In the genomic region with DNA sequence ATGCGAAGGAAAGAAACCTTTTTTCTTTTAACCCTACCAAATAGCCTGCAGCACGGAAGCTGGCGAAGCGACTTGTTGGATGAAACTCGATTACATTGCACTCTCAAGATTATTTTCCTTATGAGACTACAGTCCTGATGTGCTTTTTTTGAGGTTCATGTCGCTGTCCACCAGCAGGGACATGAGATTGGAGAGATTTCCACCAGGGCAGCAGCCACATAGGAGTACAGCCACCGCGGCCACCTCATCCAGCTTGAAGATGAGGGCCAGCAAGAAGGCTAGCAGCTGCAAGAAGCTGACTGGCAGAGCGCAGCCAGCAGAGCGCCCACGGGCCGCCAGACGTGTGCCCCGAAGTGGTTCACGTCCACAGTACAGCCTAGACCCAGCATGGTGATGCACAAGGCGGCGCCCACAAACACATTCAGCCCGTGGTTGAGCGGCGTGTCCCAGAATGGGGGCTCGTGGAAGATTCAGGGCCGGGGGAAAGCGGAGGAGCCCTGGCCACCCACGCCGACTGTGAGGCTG, we compare ENCODE assay signal across 9 mouse cellular contexts. TPM values are rescaled to one million over a fixed set of nuclear protein-coding genes. Genes with fewer than 3 reads are reported as not detected.
A peak's percentile ranks its signal among the peaks of the same experiment; 100 is the strongest.
DNase-seq lines count a peak whose midpoint lies in the region; ATAC-seq and TF ChIP-seq lines count a peak whose summit lies in the region.
"Not testable (repeated sequence)": the region's sequence is repeated elsewhere in the genome, so short reads cannot be mapped to it uniquely, and the experiment has no call there.
"Had no signal": no experiment of that assay in that cellular context is flagged by ENCODE, and none has a peak within 500 bp of the region (broad histone marks: within the 10 kb centered on the region; RNA-seq: fewer than 3 reads in every experiment).

No protein-coding gene starts in this region.

- not testable (repeated sequence) for H3K4me1 ChIP-seq in forebrain, embryonic 14.5 days (ENCODE audit: control insufficient read depth, insufficient read depth, low read length); heart, embryonic 16.5 days (ENCODE audit: control insufficient read depth, insufficient read depth, low read length); intestine, embryonic 15.5 days (replicated peaks); limb, embryonic 14.5 days (ENCODE audit: control insufficient read depth, insufficient read depth, low read length); megakaryocyte, embryonic 14.5 days; neural tube, embryonic 12.5 days; testis, adult 2 months (ENCODE audit: control insufficient read depth, insufficient read depth, low read length)

- not testable (repeated sequence) for TF ChIP-seq POLR2A in limb, embryonic 14.5 days (IDR thresholded peaks at IDR 0.05; ENCODE audit: borderline replicate concordance, extremely low read depth, insufficient read depth, insufficient read length); testis, adult 2 months (IDR thresholded peaks at IDR 0.05; ENCODE audit: control insufficient read depth, low read depth, low read length)

- peak; percentile 69 for ATAC-seq in forebrain, embryonic 14.5 days
- not testable (repeated sequence) for ATAC-seq in heart, embryonic 16.5 days (replicated peaks; ENCODE audit: extremely low read depth, insufficient read depth, low FRiP score); limb, embryonic 14.5 days (ENCODE audit: low FRiP score, low read depth)
- ATAC-seq in intestine, embryonic 15.5 days, result peak; percentile 25; the same call in 1 of the 2 replicates
- ATAC-seq in neural tube, embryonic 12.5 days (ENCODE audit: low FRiP score, low read depth), result peak; percentile 66

- H3K27ac ChIP-seq in forebrain, embryonic 14.5 days (ENCODE audit: low read depth, low read length); heart, embryonic 16.5 days (ENCODE audit: low read length); intestine, embryonic 15.5 days; limb, embryonic 14.5 days (replicated peaks; ENCODE audit: low read depth, low read length); neural tube, embryonic 12.5 days; testis, adult 2 months (ENCODE audit: control insufficient read depth, insufficient read depth, low read depth, low read length): not testable (repeated sequence)

- H3K27me3 ChIP-seq in forebrain, embryonic 14.5 days (replicated peaks; ENCODE audit: control insufficient read depth, insufficient read depth, low read length); intestine, embryonic 15.5 days (replicated peaks); neural tube, embryonic 12.5 days (replicated peaks); testis, adult 2 months (ENCODE audit: control insufficient read depth, insufficient read depth, low read length): not testable (repeated sequence)
- peaks cover 14% of the 10 kb centered on the region for H3K27me3 ChIP-seq in heart, embryonic 16.5 days (ENCODE audit: control insufficient read depth, insufficient read depth, low read length)
- peaks cover 14% of the 10 kb centered on the region; the same call in 1 of the 2 replicates for H3K27me3 ChIP-seq in limb, embryonic 14.5 days (ENCODE audit: control insufficient read depth, insufficient read depth, low read length)
- H3K27me3 ChIP-seq in megakaryocyte, embryonic 14.5 days (replicated peaks), result peaks cover 12% of the 10 kb centered on the region

- H3K9me3 ChIP-seq in forebrain, embryonic 14.5 days (replicated peaks; ENCODE audit: control insufficient read depth, low read length); heart, embryonic 16.5 days (replicated peaks; ENCODE audit: control insufficient read depth, low read length); intestine, embryonic 15.5 days; limb, embryonic 14.5 days (ENCODE audit: control insufficient read depth, low read length); megakaryocyte, embryonic 14.5 days; neural tube, embryonic 12.5 days: not testable (repeated sequence)

- WGBS in forebrain, embryonic 14.5 days, result 42% methylated on average over 25 of the region's 25 CpGs
- WGBS in heart, embryonic 16.5 days, result 34% methylated on average over 25 of the region's 25 CpGs
- 43% methylated on average over 25 of the region's 25 CpGs for WGBS in intestine, embryonic 15.5 days
- WGBS in limb, embryonic 14.5 days, result 40% methylated on average over 22 of the region's 25 CpGs
- 47% methylated on average over 25 of the region's 25 CpGs for WGBS in neural tube, embryonic 12.5 days

- not testable (repeated sequence) for H3K36me3 ChIP-seq in forebrain, embryonic 14.5 days (ENCODE audit: control insufficient read depth, insufficient read depth, low read length); heart, embryonic 16.5 days (ENCODE audit: control insufficient read depth, insufficient read depth); intestine, embryonic 15.5 days; limb, embryonic 14.5 days (ENCODE audit: control insufficient read depth, insufficient read depth, low read length); megakaryocyte, embryonic 14.5 days (replicated peaks; ENCODE audit: low read length); neural tube, embryonic 12.5 days; testis, adult 2 months (ENCODE audit: control insufficient read depth, insufficient read depth, low read length)

- H3K9ac ChIP-seq in forebrain, embryonic 14.5 days (ENCODE audit: low read length), result peak overlapping the region; percentile 32; the same call in 1 of the 2 replicates
- not testable (repeated sequence) for H3K9ac ChIP-seq in heart, embryonic 16.5 days (ENCODE audit: low read length)
- peak overlapping the region; percentile 30; the same call in 1 of the 2 replicates for H3K9ac ChIP-seq in intestine, embryonic 15.5 days
- H3K9ac ChIP-seq in limb, embryonic 14.5 days (ENCODE audit: low read depth, low read length, severe bottlenecking), result peak overlapping the region; percentile 40; the same call in 1 of the 2 replicates
- H3K9ac ChIP-seq in neural tube, embryonic 12.5 days, result peak overlapping the region; percentile 40; the same call in 1 of the 2 replicates

- peak; percentile 12 for DNase-seq in embryo, embryonic 11 days
- DNase-seq in forebrain, embryonic 14.5 days (ENCODE audit: low spot score); limb, embryonic 14.5 days (ENCODE audit: low spot score): not testable (repeated sequence)

- H3K4me3 ChIP-seq in forebrain, embryonic 14.5 days (ENCODE audit: low read depth, low read length), result peak overlapping the region; percentile 32
- peak overlapping the region; percentile 50 for H3K4me3 ChIP-seq in heart, embryonic 16.5 days (ENCODE audit: low read length)
- H3K4me3 ChIP-seq in intestine, embryonic 15.5 days (replicated peaks), result peak overlapping the region; percentile 39
- H3K4me3 ChIP-seq in limb, embryonic 14.5 days (replicated peaks; ENCODE audit: low read length), result peak overlapping the region; percentile 34
- H3K4me3 ChIP-seq in megakaryocyte, embryonic 14.5 days (replicated peaks), result peak overlapping the region; percentile 83
- H3K4me3 ChIP-seq in neural tube, embryonic 12.5 days, result peak overlapping the region; percentile 38
- H3K4me3 ChIP-seq in testis, adult 2 months (ENCODE audit: control insufficient read depth, low read depth, low read length), result peak overlapping the region; percentile 39

- not testable (repeated sequence) for TF ChIP-seq CTCF in testis, adult 2 months (IDR thresholded peaks at IDR 0.05; ENCODE audit: control insufficient read depth, insufficient read depth, insufficient replicate concordance, low read depth, low read length)

- peak overlapping the region; percentile 54 for H3K4me2 ChIP-seq in forebrain, embryonic 14.5 days (ENCODE audit: low read length)
- peak overlapping the region; percentile 76 for H3K4me2 ChIP-seq in heart, embryonic 16.5 days (ENCODE audit: low read depth, low read length)
- peak overlapping the region; percentile 79 for H3K4me2 ChIP-seq in intestine, embryonic 15.5 days (replicated peaks)
- peak overlapping the region; percentile 59 for H3K4me2 ChIP-seq in limb, embryonic 14.5 days (replicated peaks; ENCODE audit: low read depth, low read length, severe bottlenecking)
- peak overlapping the region; percentile 69 for H3K4me2 ChIP-seq in neural tube, embryonic 12.5 days (replicated peaks)

RNA-seq across cellular contexts. Expression of a gene that starts 0.6 kb away (rescaled TPM):
- 3.8 and 4.5 TPM in 2 replicates for polyA plus RNA-seq in forebrain, embryonic 14.5 days (2014; fragmentation: Nextera tagmentation; extraction: Ambion mirVana)
- polyA plus RNA-seq in heart, embryonic 16.5 days (2015; fragmentation: Nextera tagmentation; extraction: Ambion mirVana), result 0.21 TPM in 1 of 2 replicates, not detected in the other
- 0.50 and 1.0 TPM in 2 replicates for polyA plus RNA-seq in intestine, embryonic 15.5 days (2015; fragmentation: Nextera tagmentation; extraction: Ambion mirVana)
- 0.38 and 0.48 TPM in 2 replicates for polyA plus RNA-seq in limb, embryonic 14.5 days (2012; rRNA removed)
- 0.40 and 0.57 TPM in 2 replicates for polyA plus RNA-seq in limb, embryonic 14.5 days (2014; fragmentation: Nextera tagmentation; extraction: Ambion mirVana)
- not detected in 2 replicates for polyA plus RNA-seq in megakaryocyte, embryonic 14.5 days (2012; ENCODE audit: insufficient read depth, low replicate concordance)
- polyA plus RNA-seq in neural tube, embryonic 12.5 days (2016; fragmentation: Nextera tagmentation; extraction: Ambion mirVana), result 10.5 and 11.0 TPM in 2 replicates
- not detected in 2 replicates for polyA plus RNA-seq in testis, adult 2 months (2012; rRNA removed)

RNA-seq across cellular contexts. Expression of a gene that starts 5.7 kb away (rescaled TPM):
- polyA plus RNA-seq in forebrain, embryonic 14.5 days (2014; fragmentation: Nextera tagmentation; extraction: Ambion mirVana), result 1.7 and 2.1 TPM in 2 replicates
- polyA plus RNA-seq in heart, embryonic 16.5 days (2015; fragmentation: Nextera tagmentation; extraction: Ambion mirVana), result 0.12 TPM in 1 of 2 replicates, not detected in the other
- polyA plus RNA-seq in intestine, embryonic 15.5 days (2015; fragmentation: Nextera tagmentation; extraction: Ambion mirVana), result 0.15 and 0.31 TPM in 2 replicates
- polyA plus RNA-seq in limb, embryonic 14.5 days (2012; rRNA removed), result 0.54 and 0.61 TPM in 2 replicates
- polyA plus RNA-seq in limb, embryonic 14.5 days (2014; fragmentation: Nextera tagmentation; extraction: Ambion mirVana), result 0.72 and 0.84 TPM in 2 replicates
- not detected in 2 replicates for polyA plus RNA-seq in megakaryocyte, embryonic 14.5 days (2012; ENCODE audit: insufficient read depth, low replicate concordance)
- 3.5 and 4.2 TPM in 2 replicates for polyA plus RNA-seq in neural tube, embryonic 12.5 days (2016; fragmentation: Nextera tagmentation; extraction: Ambion mirVana)
- polyA plus RNA-seq in testis, adult 2 months (2012; rRNA removed), result not detected in 2 replicates

RNA-seq across cellular contexts. Expression of a gene that starts 27.2 kb away (rescaled TPM):
- polyA plus RNA-seq in forebrain, embryonic 14.5 days (2014; fragmentation: Nextera tagmentation; extraction: Ambion mirVana), result 14.1 and 14.8 TPM in 2 replicates
- polyA plus RNA-seq in heart, embryonic 16.5 days (2015; fragmentation: Nextera tagmentation; extraction: Ambion mirVana), result 7.3 and 8.3 TPM in 2 replicates
- polyA plus RNA-seq in intestine, embryonic 15.5 days (2015; fragmentation: Nextera tagmentation; extraction: Ambion mirVana), result 14.0 and 14.7 TPM in 2 replicates
- polyA plus RNA-seq in limb, embryonic 14.5 days (2012; rRNA removed), result 29.9 and 31.0 TPM in 2 replicates
- 25.2 and 25.8 TPM in 2 replicates for polyA plus RNA-seq in limb, embryonic 14.5 days (2014; fragmentation: Nextera tagmentation; extraction: Ambion mirVana)
- 1.1 TPM in 1 of 2 replicates, not detected in the other for polyA plus RNA-seq in megakaryocyte, embryonic 14.5 days (2012; ENCODE audit: insufficient read depth, low replicate concordance)
- polyA plus RNA-seq in neural tube, embryonic 12.5 days (2016; fragmentation: Nextera tagmentation; extraction: Ambion mirVana), result 22.0 and 22.9 TPM in 2 replicates
- 10.6 and 12.1 TPM in 2 replicates for polyA plus RNA-seq in testis, adult 2 months (2012; rRNA removed)

RNA-seq across cellular contexts. Expression of a gene that starts 57.3 kb away (rescaled TPM):
- polyA plus RNA-seq in forebrain, embryonic 14.5 days (2014; fragmentation: Nextera tagmentation; extraction: Ambion mirVana), result not detected in 2 replicates
- not detected in 2 replicates for polyA plus RNA-seq in heart, embryonic 16.5 days (2015; fragmentation: Nextera tagmentation; extraction: Ambion mirVana)
- polyA plus RNA-seq in intestine, embryonic 15.5 days (2015; fragmentation: Nextera tagmentation; extraction: Ambion mirVana), result 0.06 TPM in 1 of 2 replicates, not detected in the other
- polyA plus RNA-seq in limb, embryonic 14.5 days (2012; rRNA removed), result 0.03 TPM in 1 of 2 replicates, not detected in the other
- polyA plus RNA-seq in limb, embryonic 14.5 days (2014; fragmentation: Nextera tagmentation; extraction: Ambion mirVana), result not detected in 2 replicates
- not detected in 2 replicates for polyA plus RNA-seq in megakaryocyte, embryonic 14.5 days (2012; ENCODE audit: insufficient read depth, low replicate concordance)
- not detected in 2 replicates for polyA plus RNA-seq in neural tube, embryonic 12.5 days (2016; fragmentation: Nextera tagmentation; extraction: Ambion mirVana)
- polyA plus RNA-seq in testis, adult 2 months (2012; rRNA removed), result 0.23 and 0.35 TPM in 2 replicates
- polyA plus RNA-seq: frontal cortex, adult 2 months had no signal

Comparison
In these comparisons a context has a peak if more than half of its experiments do, and no peak if none do; other contexts are left out.
1. H3K4me3 ChIP-seq: peak in every context shown above with its lines; median percentile 83 in megakaryocyte, embryonic 14.5 days; 50 in heart, embryonic 16.5 days; 39 in intestine, embryonic 15.5 days; 39 in testis, adult 2 months; 38 in neural tube, embryonic 12.5 days; 34 in limb, embryonic 14.5 days; 32 in forebrain, embryonic 14.5 days.